Mouse (Mus musculus) natural killer cell, adult 2 months (primary cell): ENCODE results near the gene Hoxc9.

Experiments used
- DNase-seq, 2 experiments: peaks; one replicate each; pipeline ENCODE4 v3.0.0; 2022; ENCODE audit warnings: low spot score in 2 of 2

Gene Hoxc9

DNA sequence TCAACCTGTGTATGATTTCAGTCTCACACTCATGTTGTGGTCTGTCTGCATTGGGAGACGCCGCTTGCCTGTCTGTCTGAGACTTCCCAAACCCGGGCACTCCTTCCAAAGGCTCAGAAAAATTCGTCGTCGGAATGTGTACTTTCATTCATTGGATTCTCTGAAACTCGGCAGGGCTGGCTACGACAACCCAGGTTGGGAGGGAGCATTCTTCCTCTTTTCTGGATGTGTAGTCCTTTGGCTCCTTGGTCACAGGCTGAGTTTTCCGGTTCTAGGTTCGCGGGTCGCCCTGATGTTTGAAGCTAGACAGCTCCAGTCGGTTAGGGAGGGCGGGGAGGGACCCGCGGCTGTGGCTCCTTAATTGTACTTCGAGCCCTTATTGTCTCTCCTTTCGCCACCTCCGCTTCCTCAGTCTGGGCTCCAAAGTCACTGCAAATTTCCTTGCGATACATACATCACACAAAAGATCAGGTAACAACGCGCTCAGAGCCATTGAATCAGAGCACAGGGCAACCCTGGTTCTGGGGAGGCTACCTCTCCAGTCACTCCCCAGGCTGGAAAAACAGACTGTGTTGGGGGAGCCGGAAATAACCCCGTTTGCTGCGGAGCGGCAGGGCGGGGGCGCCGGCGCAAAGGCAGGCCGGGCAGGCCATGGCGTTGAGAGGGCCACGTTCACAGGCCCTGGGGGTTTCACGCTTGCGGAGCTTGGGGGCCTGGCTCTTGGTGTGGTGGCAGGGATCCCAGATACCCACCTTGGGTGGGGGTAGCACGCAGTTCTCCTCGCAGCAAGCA lies 588 bp downstream of the Hoxc9 start:
- DNase-seq, result no peak

DNA sequence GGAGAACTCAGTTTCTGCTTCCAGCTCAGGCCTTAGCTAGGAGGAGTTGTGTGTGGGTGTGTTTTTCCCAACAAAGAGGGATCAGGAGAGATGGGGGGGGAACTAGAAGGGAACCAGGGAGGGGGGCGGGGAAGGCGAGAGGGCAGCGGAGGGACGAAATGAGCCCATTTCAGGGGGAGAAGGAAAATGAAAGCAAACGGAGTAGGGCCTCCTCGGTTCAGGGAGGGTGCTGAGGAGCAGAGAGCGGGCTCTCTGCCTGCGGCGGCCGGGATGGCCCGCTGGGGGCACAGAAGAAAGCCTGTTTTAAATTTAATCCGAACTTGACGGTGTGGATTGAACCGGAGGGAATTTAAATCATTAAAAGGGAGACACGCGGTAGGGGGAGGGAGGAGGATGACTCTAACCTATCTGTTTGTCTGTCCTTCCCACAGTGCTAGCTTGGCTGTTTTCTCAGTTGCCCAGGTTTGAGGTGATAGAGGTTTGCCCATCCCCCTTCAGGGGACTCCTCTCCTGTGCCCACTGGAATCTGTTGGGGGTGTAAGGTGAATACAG lies 1.3 kb downstream of the Hoxc9 start:
- DNase-seq, result no peak

DNA sequence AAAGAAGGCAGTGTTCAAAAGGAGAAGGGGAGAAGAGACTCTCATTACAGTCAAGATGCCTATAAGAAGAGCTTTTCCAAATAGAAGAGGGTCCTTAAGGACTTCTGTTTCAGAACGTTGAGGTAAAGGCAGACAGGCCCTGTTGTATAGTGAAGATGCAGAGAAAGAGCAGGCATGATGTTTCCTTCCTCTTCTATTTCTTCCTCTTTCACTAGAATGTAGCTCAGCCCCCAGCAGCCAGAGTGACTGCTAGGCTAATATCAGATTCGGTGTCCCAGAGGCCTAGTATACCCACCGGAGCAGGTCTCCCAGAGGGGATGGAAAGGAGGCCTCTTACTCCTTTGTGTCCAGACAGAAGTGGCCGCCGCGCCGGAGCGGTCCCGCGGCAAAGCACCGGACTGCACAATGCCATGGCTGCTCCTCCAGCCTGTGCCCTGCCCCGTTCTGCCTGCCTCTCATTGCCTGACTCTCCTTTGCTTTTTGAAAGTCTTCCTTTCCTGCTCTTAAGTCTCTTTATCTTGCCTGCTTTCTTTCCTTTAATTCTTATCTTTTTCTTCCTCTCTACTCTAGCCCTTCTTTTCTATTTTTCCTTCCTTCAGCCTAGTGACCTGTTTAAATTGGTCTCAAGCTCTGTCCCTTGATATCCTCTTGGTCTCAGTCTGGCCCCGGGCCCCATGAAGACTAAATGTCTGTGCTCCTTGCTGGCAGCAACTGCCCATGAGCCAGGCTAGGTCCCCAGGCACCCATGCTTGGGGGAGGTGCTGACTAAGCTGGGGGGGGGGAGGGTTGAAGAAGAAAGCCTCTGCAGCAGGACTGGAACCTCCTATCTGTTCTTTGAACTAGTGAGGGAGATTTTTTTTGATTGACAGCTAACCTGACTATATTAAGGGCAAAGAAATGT lies 2.6 kb downstream of the Hoxc9 start:
- no peak for DNase-seq

DNA sequence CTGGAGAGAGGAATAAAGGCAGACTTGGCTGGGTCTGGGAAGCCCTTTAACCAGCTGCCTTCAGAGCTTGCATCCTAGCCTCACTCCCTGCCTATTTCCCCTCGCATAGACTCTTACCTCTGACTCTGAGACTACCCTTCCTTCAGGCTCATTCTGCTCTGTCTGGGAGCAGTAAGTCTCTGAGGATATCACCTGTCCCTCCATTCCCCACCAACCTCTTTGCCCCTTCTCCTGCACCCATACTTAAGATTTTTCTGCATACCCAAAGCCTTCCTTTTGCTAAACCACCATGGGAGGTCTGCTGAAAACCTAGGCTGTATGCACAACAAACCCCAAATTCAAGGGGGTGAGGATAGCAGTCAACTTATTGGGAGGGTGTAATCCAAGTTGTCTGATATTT lies 3.7 kb downstream of the Hoxc9 start:
- DNase-seq, result no peak

DNA sequence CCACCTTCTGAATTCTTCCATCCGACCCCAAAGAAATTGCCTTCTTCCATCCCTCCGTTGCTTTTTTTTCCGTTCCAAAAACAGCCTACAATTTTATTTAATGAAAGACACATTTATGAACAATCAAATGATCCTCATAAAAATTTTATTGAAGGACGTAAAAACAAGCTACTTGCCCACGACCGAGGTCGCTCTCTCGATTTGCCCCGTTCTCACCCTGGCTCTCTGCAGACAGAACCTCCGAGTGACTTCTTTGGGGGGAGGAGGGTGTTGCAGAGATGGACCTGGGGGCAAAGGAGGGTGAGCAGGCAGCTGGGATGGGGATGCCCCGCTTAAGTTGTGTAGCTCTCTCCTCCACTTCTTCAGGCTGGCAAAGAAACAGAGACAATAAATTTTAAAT lies 4.1 kb downstream of the Hoxc9 start:
- no peak for DNase-seq

DNA sequence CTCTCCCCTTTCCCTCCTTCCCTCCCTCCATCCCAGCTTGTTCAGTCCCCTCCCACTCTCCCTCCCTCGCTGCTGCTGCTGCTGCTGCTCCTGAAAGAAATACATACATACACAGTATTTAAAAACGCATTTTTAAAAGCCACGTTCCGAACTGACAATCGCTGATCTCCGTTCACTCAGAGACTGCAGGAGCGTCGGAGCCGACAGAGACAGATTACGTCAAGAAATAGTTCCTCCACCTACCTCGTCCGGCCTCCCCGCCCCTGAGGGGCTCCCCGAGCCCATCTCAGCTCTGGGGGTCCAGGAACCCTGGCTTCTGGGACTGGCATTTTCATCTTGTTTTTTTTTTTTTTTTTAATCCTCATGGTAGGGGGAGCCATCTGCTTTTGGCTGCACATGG lies 4.7 kb downstream of the Hoxc9 start:
- DNase-seq, result no peak

DNA sequence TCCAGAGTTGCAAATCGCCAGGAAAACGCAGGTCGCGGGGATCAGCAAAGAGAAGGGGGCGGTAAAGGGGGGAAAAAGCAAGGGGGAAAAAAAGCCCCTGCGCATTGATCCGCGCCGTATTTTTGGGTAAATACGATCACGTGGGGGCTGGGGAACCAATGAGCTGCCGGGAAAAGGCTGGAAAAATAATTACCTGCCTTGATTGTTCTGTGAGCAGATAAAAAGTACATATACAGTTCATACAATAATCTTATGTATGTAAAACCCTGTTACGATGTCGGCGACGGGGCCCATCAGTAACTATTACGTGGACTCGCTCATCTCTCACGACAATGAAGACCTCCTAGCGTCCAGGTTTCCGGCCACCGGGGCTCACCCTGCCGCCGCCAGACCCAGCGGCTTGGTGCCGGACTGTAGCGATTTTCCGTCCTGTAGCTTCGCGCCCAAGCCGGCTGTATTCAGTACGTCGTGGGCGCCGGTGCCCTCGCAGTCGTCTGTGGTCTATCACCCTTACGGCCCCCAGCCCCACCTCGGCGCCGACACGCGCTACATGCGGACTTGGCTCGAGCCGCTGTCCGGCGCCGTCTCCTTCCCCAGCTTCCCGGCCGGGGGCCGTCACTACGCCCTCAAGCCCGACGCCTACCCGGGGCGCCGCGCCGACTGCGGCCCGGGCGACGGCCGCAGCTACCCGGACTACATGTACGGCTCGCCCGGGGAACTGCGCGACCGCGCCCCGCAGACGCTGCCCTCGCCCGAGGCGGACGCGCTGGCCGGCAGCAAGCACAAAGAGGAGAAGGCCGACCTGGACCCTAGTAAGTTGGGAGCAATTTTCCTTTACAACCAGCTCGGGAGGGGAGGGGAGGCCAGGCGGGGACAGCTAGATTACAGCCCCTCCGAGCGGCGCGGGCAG lies 5.4 kb downstream of the Hoxc9 start:
- DNase-seq, result no peak

DNA sequence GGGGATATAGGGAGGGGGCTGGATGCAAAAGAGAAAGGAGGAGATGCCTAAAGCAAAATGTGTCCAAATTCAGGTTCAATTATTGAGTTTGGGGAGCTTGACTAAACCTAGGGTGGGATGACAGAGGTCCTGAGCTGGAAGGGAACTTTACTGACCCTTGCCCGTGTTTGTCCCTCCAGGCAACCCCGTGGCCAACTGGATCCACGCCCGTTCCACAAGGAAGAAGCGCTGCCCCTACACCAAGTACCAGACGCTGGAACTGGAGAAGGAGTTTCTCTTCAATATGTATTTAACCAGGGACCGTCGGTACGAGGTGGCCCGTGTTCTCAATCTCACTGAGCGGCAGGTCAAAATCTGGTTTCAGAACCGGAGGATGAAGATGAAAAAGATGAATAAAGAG lies 7.5 kb downstream of the Hoxc9 start:
- DNase-seq, result no peak

DNA sequence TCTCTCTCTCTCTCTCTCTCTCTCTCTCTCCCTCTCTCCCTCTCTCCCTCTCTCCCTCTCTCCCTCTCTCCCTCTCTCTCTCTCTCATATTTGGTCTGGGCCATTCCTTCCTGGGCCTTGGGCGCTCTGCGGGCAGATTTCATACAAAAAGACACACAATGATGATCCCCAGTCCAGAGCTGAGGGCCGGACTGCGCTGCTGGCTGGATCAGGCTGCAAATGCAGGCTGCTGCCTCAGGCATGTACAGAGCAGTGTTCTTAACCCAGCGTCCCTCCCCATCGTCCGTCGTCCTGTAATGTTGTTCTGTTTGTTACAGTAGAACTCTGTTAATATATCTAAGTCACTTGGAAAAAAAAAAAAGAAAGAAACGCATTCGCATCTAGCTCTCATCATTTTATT lies 8.3 kb downstream of the Hoxc9 start:
- no peak for DNase-seq

DNA sequence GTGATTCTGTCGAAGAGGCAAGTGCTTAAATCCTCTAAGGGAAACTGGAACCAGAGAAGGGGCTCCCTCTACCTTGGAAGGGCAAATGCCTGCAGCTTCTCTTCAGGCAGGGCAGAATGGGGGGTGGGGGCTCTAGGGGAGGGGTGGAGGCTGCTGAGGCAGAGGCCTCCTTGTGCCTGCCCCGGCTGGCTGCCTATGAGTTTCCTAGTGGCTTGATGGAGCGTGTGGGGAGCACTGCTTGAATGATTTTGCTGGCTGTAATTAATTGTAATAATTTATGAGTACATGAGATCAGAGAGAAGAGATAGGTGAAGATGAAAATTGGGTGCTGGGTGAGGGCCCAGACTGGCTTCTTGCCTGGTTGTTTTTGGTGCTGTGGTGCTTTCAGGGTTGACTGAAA lies 8.7 kb downstream of the Hoxc9 start:
- DNase-seq, result no peak

DNA sequence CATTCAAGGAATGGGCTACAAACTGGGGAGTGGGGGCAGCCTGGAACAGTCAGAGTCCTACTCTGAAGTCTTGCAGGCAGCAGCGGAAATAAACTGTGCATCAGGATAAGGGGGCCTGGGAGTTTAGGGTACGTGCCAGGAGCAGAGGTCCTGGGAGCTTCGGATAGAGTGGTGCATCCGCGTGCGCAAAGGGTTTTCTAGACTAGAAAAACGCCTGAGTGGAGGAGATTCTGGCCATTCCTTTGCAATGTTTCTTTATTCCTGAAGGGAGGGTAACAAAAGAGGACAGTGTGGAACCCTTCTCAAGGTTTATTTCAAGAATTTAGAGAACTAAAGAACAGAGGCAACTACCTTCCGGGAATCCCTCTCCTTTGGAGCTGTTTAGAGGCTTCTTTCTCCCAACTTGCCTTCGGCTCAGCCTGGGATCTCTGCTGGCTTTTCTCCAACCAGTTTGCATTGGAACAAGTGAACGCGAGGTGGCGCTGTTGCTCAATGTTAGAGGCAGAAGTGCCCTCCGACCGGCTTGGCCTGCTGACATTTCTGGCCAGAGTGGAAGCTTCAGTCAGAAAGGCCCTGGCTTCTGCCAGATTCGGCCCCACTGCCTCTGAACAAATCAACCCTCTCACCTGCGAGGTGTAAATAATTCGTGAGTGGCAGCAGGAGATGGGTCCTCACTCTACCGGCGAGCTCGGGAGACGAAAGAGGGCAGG lies 11.0 kb downstream of the Hoxc9 start:
- peak; percentile 79 to 84 for DNase-seq

DNA sequence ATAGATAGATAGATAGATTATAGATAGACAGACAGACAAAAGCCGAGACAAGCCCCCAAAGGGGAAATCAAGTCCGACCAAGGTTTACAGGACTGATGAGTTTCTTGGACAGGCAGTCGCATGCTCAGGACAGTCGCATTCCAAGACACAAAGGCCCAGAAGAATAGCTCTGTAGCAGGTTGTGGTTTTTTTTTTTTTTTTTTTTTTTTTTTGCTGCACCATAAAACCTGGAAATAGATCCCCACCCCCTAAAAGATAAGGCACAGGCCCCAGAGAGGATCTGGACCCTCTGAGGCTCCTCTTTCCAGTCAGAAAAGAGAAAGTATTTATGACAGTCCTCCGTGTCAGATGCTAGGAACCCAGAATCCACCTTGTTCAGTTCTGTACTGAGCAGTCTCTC lies 11.8 kb downstream of the Hoxc9 start:
- no peak for DNase-seq

DNA sequence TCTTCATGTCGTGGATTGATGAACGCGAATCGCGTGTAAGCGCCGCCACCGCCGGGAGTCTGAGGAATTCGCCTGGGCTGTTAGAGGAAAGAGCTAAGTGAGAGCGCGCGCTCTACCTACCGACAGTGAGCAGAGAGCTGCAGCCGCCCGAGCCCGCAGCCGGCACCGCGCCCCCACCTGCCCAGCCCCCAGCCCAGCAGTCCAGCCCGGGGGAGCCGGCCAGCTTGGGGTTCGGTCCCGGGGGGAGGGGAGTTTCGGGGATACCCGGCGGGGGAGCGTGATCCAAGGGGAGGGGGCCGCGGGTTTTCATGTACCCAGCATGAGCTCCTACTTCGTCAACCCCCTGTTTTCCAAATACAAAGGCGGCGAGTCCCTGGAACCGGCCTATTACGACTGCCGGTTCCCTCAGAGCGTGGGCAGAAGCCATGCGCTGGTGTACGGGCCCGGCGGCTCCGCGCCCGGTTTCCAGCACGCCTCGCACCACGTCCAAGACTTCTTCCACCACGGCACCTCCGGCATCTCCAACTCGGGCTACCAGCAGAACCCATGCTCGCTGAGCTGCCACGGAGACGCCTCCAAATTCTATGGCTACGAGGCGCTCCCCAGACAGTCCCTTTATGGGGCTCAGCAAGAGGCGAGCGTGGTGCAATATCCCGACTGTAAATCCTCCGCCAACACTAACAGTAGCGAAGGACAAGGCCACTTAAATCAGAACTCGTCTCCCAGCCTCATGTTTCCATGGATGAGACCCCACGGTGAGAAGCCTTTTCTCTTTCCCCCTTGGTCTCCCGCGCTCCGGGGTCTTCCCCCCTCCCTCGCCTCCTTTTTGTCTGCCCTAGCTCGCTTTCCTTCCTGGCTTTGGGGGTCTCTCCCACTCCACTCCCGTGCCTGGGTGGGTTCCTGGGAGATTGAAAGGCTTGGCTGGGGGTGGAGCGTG lies 14.5 kb downstream of the Hoxc9 start, which contains the start of gene Hoxc8:
Gene Hoxc8 (plus strand): TSS at position 147 of the 937 bp plus-strand sequence.
- DNase-seq, result no peak

DNA sequence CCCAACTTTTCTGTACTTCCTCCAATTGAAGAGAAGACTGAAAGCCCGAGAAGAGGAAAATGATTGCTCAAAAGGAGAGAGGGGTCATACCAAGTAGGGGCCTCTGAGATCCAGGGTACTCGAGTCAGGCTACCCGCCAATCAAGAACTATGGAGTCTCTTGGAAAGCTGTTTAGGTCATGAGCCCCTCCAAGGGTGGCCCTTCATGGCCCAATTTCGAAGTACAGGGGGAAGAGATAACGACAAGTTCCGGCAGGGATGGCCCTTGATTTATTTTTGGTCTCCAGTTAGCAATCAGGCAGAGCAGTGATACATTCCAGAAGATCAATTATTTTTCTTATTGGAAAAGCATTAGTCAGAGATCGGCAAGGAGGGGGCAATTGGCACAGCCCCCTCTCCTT lies 15.5 kb downstream of the Hoxc9 start:
- no peak for DNase-seq

DNA sequence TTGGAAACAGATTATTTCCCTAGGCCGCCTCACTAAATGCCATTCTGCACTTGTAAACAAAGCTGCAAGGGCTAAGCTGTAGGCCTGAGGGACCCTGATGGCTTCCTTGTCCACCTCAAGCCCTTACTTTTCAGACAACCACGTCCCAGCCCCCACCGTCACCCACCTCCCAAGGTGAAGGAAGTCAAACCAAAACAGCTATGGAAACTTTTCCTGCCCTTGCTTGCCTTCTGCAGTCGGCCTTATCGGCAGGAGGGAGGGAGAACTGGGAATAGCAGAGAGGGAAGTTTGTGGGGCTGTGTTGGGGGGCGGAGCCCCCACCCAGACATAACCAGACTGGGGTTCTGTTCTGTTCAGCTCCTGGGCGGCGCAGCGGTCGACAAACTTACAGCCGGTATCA lies 16.0 kb downstream of the Hoxc9 start:
- DNase-seq, result no peak

DNA sequence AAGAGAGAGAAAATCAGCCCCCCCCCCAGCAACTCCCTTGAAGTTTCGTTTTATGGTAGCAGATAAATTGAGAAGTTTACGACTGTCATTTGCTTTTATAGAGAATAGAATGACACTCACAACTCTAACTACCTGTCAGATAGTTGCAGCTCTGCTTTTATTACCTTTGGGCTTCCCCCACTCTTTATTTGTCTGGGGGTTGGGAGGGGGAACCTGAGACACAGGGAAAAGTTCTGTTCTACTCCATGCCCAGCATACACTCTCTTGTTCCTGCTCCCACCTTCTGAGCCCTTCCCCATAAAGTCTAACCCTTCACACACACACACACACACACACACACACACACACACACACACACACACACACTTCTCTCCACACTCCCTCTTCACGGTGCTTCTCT lies 16.6 kb downstream of the Hoxc9 start:
- no peak for DNase-seq

DNA sequence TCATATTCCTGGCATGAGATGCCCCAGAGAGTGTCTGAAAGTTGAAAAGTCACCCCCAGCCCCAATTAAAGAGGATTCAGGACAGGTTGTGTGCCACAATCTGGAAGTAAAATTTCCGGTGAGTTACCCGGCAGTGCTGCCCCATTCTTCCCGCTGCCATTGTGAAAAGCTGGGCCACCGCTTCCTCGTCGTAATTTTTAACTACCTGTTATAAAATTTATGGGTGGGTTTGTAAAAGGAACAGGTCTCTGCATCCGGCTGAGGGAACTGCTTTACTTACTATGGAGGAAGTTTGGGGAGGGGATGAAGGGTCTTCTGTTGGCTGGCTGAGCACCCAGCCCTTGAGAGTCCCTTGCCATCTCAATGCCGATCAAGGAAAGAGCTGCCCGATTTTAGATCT lies 20.3 kb downstream of the Hoxc9 start:
- no peak for DNase-seq

DNA sequence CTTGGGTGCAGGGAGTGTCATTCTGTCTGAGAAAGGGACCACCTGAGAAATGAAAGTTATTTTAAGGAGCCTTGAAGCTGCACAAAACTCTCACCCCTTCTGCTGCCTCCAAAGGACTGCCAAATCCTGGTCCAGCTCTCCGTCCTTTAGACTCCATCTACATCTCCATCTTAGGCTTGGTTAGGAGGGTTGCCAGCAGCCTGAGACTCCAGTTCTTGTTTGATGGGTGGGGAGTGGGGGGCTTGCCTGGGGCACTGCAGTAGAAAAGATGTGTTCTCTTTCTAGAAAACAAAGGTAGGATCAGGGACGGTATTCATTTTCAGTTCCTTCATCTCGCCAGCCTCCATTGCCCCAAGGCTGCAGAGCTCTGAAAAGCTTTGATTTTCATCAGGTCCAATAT lies 21.2 kb downstream of the Hoxc9 start:
- DNase-seq, result no peak

DNA sequence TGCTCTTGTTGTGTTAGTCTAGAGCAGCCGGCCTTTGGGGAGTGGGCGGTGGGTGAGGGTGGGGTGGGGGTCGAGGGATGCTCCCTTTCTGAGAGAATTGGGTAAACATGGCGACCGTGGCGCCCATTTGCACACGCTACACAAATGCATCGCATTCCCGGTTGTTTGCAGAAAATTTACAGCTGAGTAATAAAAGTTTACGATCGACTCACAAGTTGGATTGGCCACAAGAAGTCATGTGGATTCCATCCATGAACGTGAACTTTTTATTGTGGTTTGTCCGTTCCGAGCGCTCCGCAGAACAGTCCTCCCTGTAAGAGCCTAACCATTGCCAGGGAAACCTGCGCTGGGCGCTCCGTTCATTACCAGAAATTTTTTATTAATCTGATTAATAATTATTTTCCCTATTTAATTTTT lies 21.7 kb downstream of the Hoxc9 start, which contains the start of gene Hoxc6:
Gene Hoxc6 (plus strand): TSS at position 319 of the 417 bp plus-strand sequence.
- no peak for DNase-seq
